13 mouse cellular contexts compared by ENCODE assay signal in genomic region chr11:97626850-97627249, GRCm38 (mm10). TPM values are rescaled to one million over a fixed set of nuclear protein-coding genes. Genes with fewer than 3 reads are reported as not detected.
A peak's percentile ranks its signal among the peaks of the same experiment; 100 is the strongest.
DNase-seq lines count a peak whose midpoint lies in the region; ATAC-seq and TF ChIP-seq lines count a peak whose summit lies in the region.
"Had no signal": no experiment of that assay in that cellular context is flagged by ENCODE, and none has a peak within 500 bp of the region (broad histone marks: within the 10 kb centered on the region; RNA-seq: fewer than 3 reads in every experiment).

No protein-coding gene starts in this region.

- H3K4me1 ChIP-seq in hindbrain, embryonic 10.5 days (replicated peaks), result peaks cover 56% of the 10 kb centered on the region
- no peaks in the 10 kb centered on the region for H3K4me1 ChIP-seq in hindbrain, postnatal 0 days (ENCODE audit: insufficient read depth, low read length)
- peaks cover 80% of the 10 kb centered on the region for H3K4me1 ChIP-seq in E14TG2a.4 (replicated peaks; ENCODE audit: low read depth, low read length)
- peaks cover 56% of the 10 kb centered on the region for H3K4me1 ChIP-seq in embryonic facial prominence, embryonic 10.5 days
- H3K4me1 ChIP-seq in limb, embryonic 11.5 days (ENCODE audit: control insufficient read depth, insufficient read depth, low read length), result peaks cover 26% of the 10 kb centered on the region

- H3K36me3 ChIP-seq in hindbrain, embryonic 10.5 days, result no peaks in the 10 kb centered on the region
- H3K36me3 ChIP-seq in hindbrain, postnatal 0 days (ENCODE audit: insufficient read depth, low read length), result no peaks in the 10 kb centered on the region
- peaks cover 36% of the 10 kb centered on the region for H3K36me3 ChIP-seq in E14TG2a.4 (ENCODE audit: insufficient read depth, low read length)
- no peaks in the 10 kb centered on the region for H3K36me3 ChIP-seq in embryonic facial prominence, embryonic 10.5 days (replicated peaks)
- no peaks in the 10 kb centered on the region for H3K36me3 ChIP-seq in limb, embryonic 11.5 days (ENCODE audit: control insufficient read depth, insufficient read depth, low read length)

- no peak overlapping the region for H3K4me2 ChIP-seq in hindbrain, postnatal 0 days (ENCODE audit: low read depth, low read length)
- H3K4me2 ChIP-seq in limb, embryonic 11.5 days (ENCODE audit: low read depth, severe bottlenecking), result peak overlapping the region; percentile 92

- WGBS in hindbrain, embryonic 10.5 days, result 2% methylated on average over 10 of the region's 10 CpGs
- 14% methylated on average over 10 of the region's 10 CpGs for WGBS in hindbrain, postnatal 0 days
- under 1% methylated on average over 10 of the region's 10 CpGs for WGBS in embryonic facial prominence, embryonic 10.5 days
- WGBS in limb, embryonic 11.5 days, result under 1% methylated on average over 10 of the region's 10 CpGs

- DNase-seq in hindbrain, embryonic 10.5 days (ENCODE audit: low spot score), result peak; percentile 40
- DNase-seq in hindbrain, postnatal 0 days (ENCODE audit: low spot score), result no peak
- DNase-seq in embryonic facial prominence, embryonic 10.5 days (ENCODE audit: low spot score), result peak; percentile 60
- peak; percentile 54 for DNase-seq in limb, embryonic 11.5 days (ENCODE audit: low spot score)
- DNase-seq in B cell, adult 2 months, result no peak
- DNase-seq in layer of hippocampus, adult 9-10 months (ENCODE audit: low spot score), result no peak
- DNase-seq in urinary bladder, adult 18-20 months (ENCODE audit: low spot score in 2 of 2), result no peak
- DNase-seq: adrenal gland, adult 2 months; cerebellum, adult 2 months had no signal

- no peak overlapping the region for H3K27ac ChIP-seq in hindbrain, embryonic 10.5 days
- H3K27ac ChIP-seq in hindbrain, postnatal 0 days, result no peak overlapping the region
- no peak overlapping the region for H3K27ac ChIP-seq in embryonic facial prominence, embryonic 10.5 days (replicated peaks)
- no peak overlapping the region for H3K27ac ChIP-seq in limb, embryonic 11.5 days (replicated peaks; ENCODE audit: low read depth, low read length)
- H3K27ac ChIP-seq: macrophage had no signal

- H3K4me3 ChIP-seq in hindbrain, embryonic 10.5 days, result peak overlapping the region; percentile 82
- H3K4me3 ChIP-seq in hindbrain, postnatal 0 days (ENCODE audit: low read length), result no peak overlapping the region
- H3K4me3 ChIP-seq in E14TG2a.4 (replicated peaks; ENCODE audit: low read length), result peak overlapping the region; percentile 93
- peak overlapping the region; percentile 86 for H3K4me3 ChIP-seq in embryonic facial prominence, embryonic 10.5 days
- H3K4me3 ChIP-seq in limb, embryonic 11.5 days (ENCODE audit: low read depth, low read length), result peak overlapping the region; percentile 10

- no peak for ATAC-seq in hindbrain, postnatal 0 days
- no peak for ATAC-seq in limb, embryonic 11.5 days (ENCODE audit: insufficient number of reproducible peaks, low FRiP score, low TSS enrichment, low read depth)
- ATAC-seq: CD4-positive, CD25-positive, alpha-beta regulatory T cell, adult 4 months had no signal

- no peaks in the 10 kb centered on the region for H3K9me3 ChIP-seq in hindbrain, embryonic 10.5 days
- H3K9me3 ChIP-seq in hindbrain, postnatal 0 days (ENCODE audit: low read length), result no peaks in the 10 kb centered on the region
- H3K9me3 ChIP-seq in E14TG2a.4 (ENCODE audit: low read length), result no peaks in the 10 kb centered on the region
- H3K9me3 ChIP-seq in embryonic facial prominence, embryonic 10.5 days, result no peaks in the 10 kb centered on the region
- no peaks in the 10 kb centered on the region for H3K9me3 ChIP-seq in limb, embryonic 11.5 days (ENCODE audit: control insufficient read depth, low read length)

- no peak overlapping the region for H3K9ac ChIP-seq in hindbrain, postnatal 0 days (replicated peaks; ENCODE audit: low read length)
- no peak overlapping the region for H3K9ac ChIP-seq in limb, embryonic 11.5 days (ENCODE audit: low read length)

- TF ChIP-seq CTCF in hindbrain, postnatal 0 days (IDR thresholded peaks at IDR 0.05; ENCODE audit: low read depth), result no peak
- no peak for TF ChIP-seq CTCF in E14TG2a.4 (conservative IDR thresholded peaks at IDR 0.05; ENCODE audit: low read length)

- peaks cover 89% of the 10 kb centered on the region for H3K27me3 ChIP-seq in hindbrain, embryonic 10.5 days (ENCODE audit: insufficient read depth, poor library complexity, severe bottlenecking)
- H3K27me3 ChIP-seq in hindbrain, postnatal 0 days (ENCODE audit: insufficient read depth, low read length), result peaks cover 46% of the 10 kb centered on the region
- no peaks in the 10 kb centered on the region for H3K27me3 ChIP-seq in E14TG2a.4 (ENCODE audit: insufficient read depth, low read length)
- H3K27me3 ChIP-seq in embryonic facial prominence, embryonic 10.5 days (replicated peaks; ENCODE audit: low read depth, poor library complexity, severe bottlenecking), result peaks cover 88% of the 10 kb centered on the region
- H3K27me3 ChIP-seq in limb, embryonic 11.5 days (ENCODE audit: control insufficient read depth, insufficient read depth, low read length), result peaks cover 43% of the 10 kb centered on the region

RNA-seq across cellular contexts. Expression of gene Epop, which starts 2.7 kb away (rescaled TPM):
- polyA plus RNA-seq in hindbrain, embryonic 10.5 days (2016; fragmentation: Nextera tagmentation; extraction: Ambion mirVana), result 13.4 and 14.3 TPM in 2 replicates
- 11.0 and 12.0 TPM in 2 replicates for total RNA-seq in hindbrain, postnatal 0 days (2014; rRNA removed)
- polyA plus RNA-seq in hindbrain, postnatal 0 days (2015; fragmentation: Nextera tagmentation; extraction: Ambion mirVana), result 2.3 and 2.4 TPM in 2 replicates
- 13.0 and 14.4 TPM in 2 replicates for polyA plus RNA-seq in embryonic facial prominence, embryonic 10.5 days (2016; fragmentation: Nextera tagmentation; extraction: Ambion mirVana)
- 12.5 and 12.6 TPM in 2 replicates for polyA plus RNA-seq in limb, embryonic 11.5 days (2014; fragmentation: Nextera tagmentation; extraction: Ambion mirVana)

RNA-seq across cellular contexts. Expression of gene Mllt6, which starts 36.4 kb away (rescaled TPM):
- 2.1 and 2.2 TPM in 2 replicates for polyA plus RNA-seq in hindbrain, embryonic 10.5 days (2016; fragmentation: Nextera tagmentation; extraction: Ambion mirVana)
- 43.9 and 60.8 TPM in 2 replicates for total RNA-seq in hindbrain, postnatal 0 days (2014; rRNA removed)
- 1.5 and 1.7 TPM in 2 replicates for polyA plus RNA-seq in hindbrain, postnatal 0 days (2015; fragmentation: Nextera tagmentation; extraction: Ambion mirVana)
- 2.1 and 2.2 TPM in 2 replicates for polyA plus RNA-seq in embryonic facial prominence, embryonic 10.5 days (2016; fragmentation: Nextera tagmentation; extraction: Ambion mirVana)
- polyA plus RNA-seq in limb, embryonic 11.5 days (2014; fragmentation: Nextera tagmentation; extraction: Ambion mirVana), result 4.0 and 4.1 TPM in 2 replicates

RNA-seq across cellular contexts. Expression of gene Srcin1, which starts 50.9 kb away (rescaled TPM):
- 0.76 and 1.8 TPM in 2 replicates for polyA plus RNA-seq in hindbrain, embryonic 10.5 days (2016; fragmentation: Nextera tagmentation; extraction: Ambion mirVana)
- total RNA-seq in hindbrain, postnatal 0 days (2014; rRNA removed), result 104 and 141 TPM in 2 replicates
- 14.3 and 14.7 TPM in 2 replicates for polyA plus RNA-seq in hindbrain, postnatal 0 days (2015; fragmentation: Nextera tagmentation; extraction: Ambion mirVana)
- polyA plus RNA-seq in embryonic facial prominence, embryonic 10.5 days (2016; fragmentation: Nextera tagmentation; extraction: Ambion mirVana), result 0.72 and 0.80 TPM in 2 replicates
- 0.28 and 0.34 TPM in 2 replicates for polyA plus RNA-seq in limb, embryonic 11.5 days (2014; fragmentation: Nextera tagmentation; extraction: Ambion mirVana)
- total RNA-seq: hematopoietic stem cell, adult 5-6 weeks had no signal
- polyA plus RNA-seq: CD4-positive, CD25-positive, alpha-beta regulatory T cell, adult 4 months had no signal

RNA-seq across cellular contexts. Expression of gene Cisd3, which starts 58.8 kb away (rescaled TPM):
- polyA plus RNA-seq in hindbrain, embryonic 10.5 days (2016; fragmentation: Nextera tagmentation; extraction: Ambion mirVana), result 18.3 and 24.0 TPM in 2 replicates
- 21.2 and 24.0 TPM in 2 replicates for total RNA-seq in hindbrain, postnatal 0 days (2014; rRNA removed)
- polyA plus RNA-seq in hindbrain, postnatal 0 days (2015; fragmentation: Nextera tagmentation; extraction: Ambion mirVana), result 47.6 and 52.0 TPM in 2 replicates
- 18.2 and 20.0 TPM in 2 replicates for polyA plus RNA-seq in embryonic facial prominence, embryonic 10.5 days (2016; fragmentation: Nextera tagmentation; extraction: Ambion mirVana)
- 8.8 and 10.9 TPM in 2 replicates for polyA plus RNA-seq in limb, embryonic 11.5 days (2014; fragmentation: Nextera tagmentation; extraction: Ambion mirVana)

Comparison
In these comparisons a context has a peak if more than half of its experiments do, and no peak if none do; other contexts are left out.
1. DNase-seq: peak in hindbrain, embryonic 10.5 days (single experiment), embryonic facial prominence, embryonic 10.5 days (single experiment) and limb, embryonic 11.5 days (single experiment); none in hindbrain, postnatal 0 days (single experiment), B cell, adult 2 months (0 of 2), layer of hippocampus, adult 9-10 months (single experiment) and urinary bladder, adult 18-20 months (0 of 2).